Mouse (Mus musculus) midbrain, embryonic 16.5 days (tissue): ENCODE results near the gene Hmx3. TPM values are rescaled to one million over a fixed set of nuclear protein-coding genes. Genes with fewer than 3 reads are reported as not detected.

Experiments
- ATAC-seq: fragments of 200-750 bp; cut with Nextera tagmentation; 2 replicates; pipeline ENCODE4 v1.8.0; 2017; ENCODE audit warnings: moderate TSS enrichment
- H3K27ac ChIP-seq: fragments of 300-500 bp; sonication (generic); 2 replicates; pipeline ENCODE4 v1.5.1; 2014; ENCODE audit warnings: mild to moderate bottlenecking, low read length, mixed read lengths
- H3K27me3 ChIP-seq: fragments of 300-500 bp; sonication (generic); 2 replicates; pipeline ENCODE4 v1.6.1; 2014; ENCODE audit warnings: low read depth, low read length, mixed read lengths; ENCODE audit not compliant: control insufficient read depth, insufficient read depth
- H3K36me3 ChIP-seq: fragments of 300-500 bp; sonication (generic); 2 replicates; pipeline ENCODE4 v1.6.1; 2014; ENCODE audit warnings: mild to moderate bottlenecking, low read length, moderate library complexity, mixed read lengths; ENCODE audit not compliant: control insufficient read depth, insufficient read depth
- H3K4me1 ChIP-seq: fragments of 300-500 bp; sonication (generic); 2 replicates; pipeline ENCODE4 v1.6.1; 2014; ENCODE audit warnings: mild to moderate bottlenecking, low read length, mixed read lengths; ENCODE audit not compliant: control insufficient read depth, insufficient read depth
- H3K4me2 ChIP-seq: fragments of 300-500 bp; sonication (generic); 2 replicates; pipeline ENCODE4 v1.6.1; 2014; ENCODE audit warnings: mild to moderate bottlenecking, low read length, mixed read lengths
- H3K4me3 ChIP-seq: fragments of 300-500 bp; sonication (generic); 2 replicates; pipeline ENCODE4 v1.5.1; 2014; ENCODE audit warnings: low read depth, mild to moderate bottlenecking, low read length, moderate library complexity, mixed read lengths
- H3K9ac ChIP-seq: fragments of 300-500 bp; sonication (generic); 2 replicates; pipeline ENCODE4 v1.6.1; 2014; ENCODE audit warnings: low read depth, low read length, mixed read lengths
- H3K9me3 ChIP-seq: fragments of 300-500 bp; sonication (generic); replicated peaks from 2 replicates; pipeline ENCODE4 v1.6.1; 2014; ENCODE audit warnings: mild to moderate bottlenecking, low read length, mixed read lengths; ENCODE audit not compliant: control insufficient read depth, poor library complexity, severe bottlenecking
- WGBS: fragments of 180-500 bp; shearing (Covaris S2); extraction: QIAGEN DNeasy Blood & Tissue Kit; methylation state at CpG from one replicate; pipeline ENCODE4 v1.1.7; 2014; 5-methylcytosine and 5-hydroxymethylcytosine counted together
- polyA plus RNA-seq: library from polyadenylated mRNA; unstranded; fragments of >200 nt; fragmentation: Nextera tagmentation; extraction: Ambion mirVana; gene quantifications from 2 replicates; pipeline ENCODE4 v1.2.1, GENCODE M21; 2015

The Hmx3 gene
- polyA plus RNA-seq, 1 experiment from 2014 or later, result 0.20 TPM

DNA sequence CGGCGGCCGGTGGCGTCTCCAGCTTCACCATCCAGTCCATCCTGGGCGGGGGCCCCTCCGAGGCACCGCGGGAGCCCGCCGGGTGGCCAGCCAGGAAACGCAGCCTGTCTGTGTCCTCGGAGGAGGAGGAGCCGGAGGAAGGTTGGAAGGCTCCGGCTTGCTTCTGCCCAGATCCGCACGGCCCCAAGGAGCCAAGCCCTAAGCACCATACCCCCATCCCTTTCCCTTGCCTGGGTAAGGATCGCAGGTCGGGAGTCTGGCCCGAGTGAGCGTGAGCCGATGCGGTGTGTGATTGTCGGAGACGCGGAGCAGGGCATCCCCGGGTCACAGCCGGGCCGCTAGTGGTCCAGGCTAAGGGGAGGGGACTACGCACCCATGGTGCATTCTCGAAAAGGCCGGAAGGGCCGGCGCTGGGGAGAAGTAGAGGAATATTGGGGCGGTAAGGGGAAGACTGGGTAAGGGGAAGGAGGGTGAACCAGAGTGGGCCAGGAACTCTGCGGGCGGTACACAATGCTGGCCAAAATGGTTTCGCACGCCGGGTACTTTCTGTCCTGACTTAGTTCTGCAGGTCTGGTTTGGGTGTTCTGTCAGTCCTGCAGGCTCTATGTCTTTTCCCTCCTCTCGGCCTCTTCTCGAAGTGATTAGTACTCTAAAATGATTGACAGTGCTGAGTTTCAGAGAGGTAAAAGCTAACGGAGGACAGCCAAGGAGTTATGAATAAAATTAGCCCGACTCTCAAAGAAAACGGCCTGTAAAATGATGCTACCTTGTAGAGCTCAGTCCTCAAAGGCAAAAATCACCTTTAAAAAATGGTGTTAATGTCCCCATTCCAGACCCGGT is 11.9 kb downstream of the Hmx3 start:
- peak; percentile 40; the same call in 1 of the 2 replicates for ATAC-seq
- no peak overlapping the region for H3K9ac ChIP-seq

DNA sequence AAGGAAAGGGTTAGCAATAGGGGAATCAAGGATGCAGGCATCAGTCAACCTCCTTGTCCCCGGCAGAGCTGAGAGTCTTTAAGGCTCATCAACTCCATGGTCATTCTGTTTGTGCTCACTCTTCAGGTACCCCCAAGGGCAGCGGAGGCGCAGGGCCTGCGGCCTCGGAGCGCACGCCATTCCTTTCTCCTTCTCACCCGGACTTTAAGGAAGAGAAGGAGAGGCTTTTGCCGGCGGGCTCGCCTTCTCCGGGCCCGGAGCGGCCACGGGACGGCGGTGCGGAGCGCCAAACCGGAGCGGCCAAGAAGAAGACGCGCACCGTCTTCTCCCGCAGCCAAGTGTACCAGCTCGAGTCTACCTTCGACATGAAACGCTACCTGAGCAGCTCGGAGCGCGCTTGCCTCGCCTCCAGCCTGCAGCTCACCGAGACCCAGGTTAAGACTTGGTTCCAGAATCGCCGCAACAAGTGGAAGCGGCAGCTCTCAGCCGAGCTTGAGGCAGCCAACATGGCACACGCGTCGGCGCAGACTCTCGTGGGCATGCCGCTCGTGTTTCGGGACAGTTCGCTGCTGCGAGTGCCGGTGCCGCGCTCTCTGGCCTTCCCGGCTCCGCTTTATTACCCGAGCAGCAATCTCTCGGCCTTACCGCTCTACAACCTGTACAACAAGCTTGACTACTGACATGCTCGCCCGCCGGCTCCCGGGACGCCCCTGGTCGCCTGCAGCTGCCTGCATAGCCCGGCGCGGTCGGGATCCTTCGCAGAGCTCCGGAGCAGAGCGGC is 12.8 kb downstream of the Hmx3 start:
- peaks cover 47% of the 10 kb centered on the region for H3K27me3 ChIP-seq
- H3K36me3 ChIP-seq, result no peaks in the 10 kb centered on the region
- H3K9me3 ChIP-seq, result no peaks in the 10 kb centered on the region
- peak overlapping the region; percentile 4; the same call in 1 of the 2 replicates for H3K4me3 ChIP-seq
- under 1% methylated on average over 68 of the region's 68 CpGs for WGBS
- H3K9ac ChIP-seq, result no peak overlapping the region
- no peak for ATAC-seq
- peaks cover 9% of the 10 kb centered on the region for H3K4me1 ChIP-seq
- H3K27ac ChIP-seq, result no peak overlapping the region
- H3K4me2 ChIP-seq, result no peak overlapping the region

More for the DNA sequence above, 11.9 kb downstream of the Hmx3 start:
- Histone ChIP-seq H3K36me3 (no peaks in the 10 kb centered on the region), H3K4me3 (peak overlapping the region; percentile 21), H3K4me1 (peaks cover 9% of the 10 kb centered on the region), H3K9me3 (no peaks in the 10 kb centered on the region), H3K27me3 (peaks cover 56% of the 10 kb centered on the region), H3K4me2 (peak overlapping the region; percentile 28; the same call in 1 of the 2 replicates), H3K27ac (no peak overlapping the region)
- WGBS, result under 1% methylated on average over 45 of the region's 45 CpGs

DNA sequence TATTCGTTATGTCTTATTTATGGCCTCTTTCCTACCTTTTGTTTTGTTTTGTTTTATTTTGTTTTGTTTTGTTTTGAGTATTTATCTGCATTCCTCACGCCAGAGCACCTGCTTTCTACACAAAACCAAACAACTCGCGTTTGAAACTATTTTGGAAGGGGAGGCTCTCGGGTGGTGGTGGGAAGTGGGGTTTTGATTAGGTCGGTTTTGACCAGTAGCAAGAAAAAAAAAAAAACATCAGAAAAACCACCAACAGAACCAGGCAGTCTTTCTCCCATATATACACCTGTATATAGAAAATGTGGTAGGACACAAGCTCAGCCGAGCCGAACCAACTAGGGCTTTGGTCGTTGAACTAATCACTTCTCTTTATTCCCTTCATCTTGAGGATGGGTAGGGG is 13.4 kb downstream of the Hmx3 start:
- no peak for ATAC-seq
- no peaks in the 10 kb centered on the region for H3K9me3 ChIP-seq
- no peaks in the 10 kb centered on the region for H3K36me3 ChIP-seq
- H3K27me3 ChIP-seq, result peaks cover 41% of the 10 kb centered on the region
- H3K4me2 ChIP-seq, result no peak overlapping the region
- H3K4me1 ChIP-seq, result peaks cover 14% of the 10 kb centered on the region
- no peak overlapping the region for H3K9ac ChIP-seq
- WGBS, result under 1% methylated on average over 9 of the region's 9 CpGs
- H3K27ac ChIP-seq, result no peak overlapping the region
- H3K4me3 ChIP-seq, result no peak overlapping the region

DNA sequence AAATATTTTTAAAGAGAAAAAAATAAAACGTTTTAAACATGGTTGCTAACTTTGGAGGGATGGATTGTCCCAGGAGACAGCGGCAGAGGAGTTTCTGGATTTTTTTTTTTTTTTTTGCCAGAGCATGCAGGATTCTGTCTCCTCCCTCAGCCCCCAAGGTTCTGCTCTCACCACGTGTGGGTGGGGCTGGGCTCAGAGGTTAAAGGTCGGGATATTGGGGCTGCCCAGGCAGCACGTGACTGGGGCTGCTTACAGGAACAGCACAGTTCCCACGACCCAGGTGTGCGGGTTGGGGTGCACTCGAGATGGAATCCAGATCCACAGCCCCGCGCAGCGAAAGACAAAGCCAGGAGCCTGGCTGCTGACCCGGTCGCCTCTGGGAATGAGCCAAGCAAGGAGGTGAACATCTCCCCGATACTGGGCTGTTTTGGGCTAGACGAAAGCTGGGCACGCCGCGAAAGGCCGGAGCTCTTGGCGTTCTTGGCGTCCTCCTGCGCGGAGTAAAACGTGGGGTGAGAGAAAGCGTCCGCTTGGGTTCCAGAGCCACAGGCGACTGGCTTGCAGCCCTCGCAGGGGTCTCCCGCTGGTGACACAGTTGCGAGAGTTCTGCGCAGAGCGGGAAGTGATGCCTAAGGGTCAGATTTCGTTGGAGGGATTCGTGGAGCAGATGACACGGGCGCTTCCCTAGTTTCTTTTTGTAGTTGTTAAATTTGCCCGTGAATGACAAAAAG is 14.0 kb downstream of the Hmx3 start:
- Histone ChIP-seq H3K9me3 (no peaks in the 10 kb centered on the region), H3K4me3 (peak overlapping the region; percentile 7; the same call in 1 of the 2 replicates)

DNA sequence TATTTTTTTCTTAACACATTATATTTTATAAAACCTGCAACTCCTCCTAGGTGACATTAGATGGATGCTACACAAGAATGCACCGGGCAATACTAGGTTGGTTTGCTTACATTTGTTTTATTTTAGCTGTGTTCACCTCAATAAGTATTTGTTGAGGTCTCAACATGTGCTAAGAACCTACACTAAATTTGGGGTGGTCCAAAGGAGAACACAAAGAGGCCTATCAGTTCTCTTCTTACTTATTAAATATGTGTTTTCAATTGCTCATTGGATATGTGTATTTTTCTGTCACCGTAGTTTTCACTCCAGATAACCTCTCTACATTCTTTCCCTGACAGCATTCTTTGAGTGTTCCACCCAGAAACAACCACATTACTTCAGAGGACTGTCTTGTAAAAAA is 15.1 kb downstream of the Hmx3 start:
- Histone ChIP-seq H3K27me3 (peaks cover 30% of the 10 kb centered on the region), H3K9ac (no peak overlapping the region), H3K9me3 (no peaks in the 10 kb centered on the region), H3K27ac (no peak overlapping the region), H3K4me1 (peaks cover 19% of the 10 kb centered on the region), H3K4me2 (no peak overlapping the region), H3K4me3 (no peak overlapping the region), H3K36me3 (no peaks in the 10 kb centered on the region; the same call in 1 of the 2 replicates)
- 32% methylated on average over 2 of the region's 2 CpGs for WGBS
- no peak for ATAC-seq

More for the DNA sequence above, 14.0 kb downstream of the Hmx3 start:
- Histone ChIP-seq H3K4me1 (peaks cover 16% of the 10 kb centered on the region), H3K36me3 (no peaks in the 10 kb centered on the region), H3K9ac (no peak overlapping the region), H3K27me3 (peaks cover 35% of the 10 kb centered on the region), H3K4me2 (no peak overlapping the region), H3K27ac (no peak overlapping the region)
- no peak for ATAC-seq
- under 1% methylated on average over 37 of the region's 37 CpGs for whole genome bisulfite sequencing

DNA sequence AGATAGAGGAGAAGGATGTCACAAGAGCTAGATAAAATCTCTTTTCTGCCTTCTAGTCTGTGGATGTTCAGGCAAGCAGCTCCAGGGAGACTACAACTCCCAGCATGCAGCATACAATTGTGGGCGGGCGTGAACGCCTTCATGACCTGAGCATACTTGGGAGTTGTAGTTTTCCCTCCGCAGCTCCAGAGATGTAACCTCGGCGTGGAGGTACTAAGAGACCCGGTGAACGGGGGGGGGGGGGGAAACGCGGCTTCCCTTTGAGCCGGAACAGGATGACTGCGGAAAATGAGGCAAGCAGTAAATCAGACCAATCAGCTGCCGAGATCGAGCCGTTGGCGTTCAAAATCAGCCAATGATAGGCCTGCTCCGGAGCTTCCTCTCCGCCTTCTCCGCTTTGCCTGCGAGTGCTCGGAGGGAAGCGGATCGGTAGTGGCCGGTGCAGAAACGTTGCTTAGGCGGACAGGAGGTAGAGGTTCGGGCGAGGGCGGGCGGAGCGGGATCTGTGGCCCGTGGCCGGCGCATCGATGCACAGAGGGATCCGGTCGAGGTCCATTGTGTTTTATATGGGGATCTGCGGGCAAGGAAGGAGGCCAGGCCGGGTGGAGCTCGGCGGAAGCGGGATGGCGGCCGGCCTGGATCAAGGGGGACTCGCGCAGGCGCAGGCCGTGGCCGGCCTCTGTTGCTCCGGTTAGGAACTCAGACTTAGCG is 17.5 kb downstream of the Hmx3 start, which contains the start of gene Bub3:
TSS of gene Bub3 (plus strand) at position 237 of the 711 bp plus-strand sequence.
- H3K4me3 ChIP-seq, result peak within 1 kb of the TSS; percentile 83
- WGBS, result 0% methylated on average over 46 of the region's 51 CpGs
- H3K27ac ChIP-seq, result peak within 1 kb of the TSS; percentile 94
- H3K4me2 ChIP-seq, result peak within 1 kb of the TSS; percentile 89
- peak; percentile 97 for ATAC-seq
- H3K4me1 ChIP-seq, result peaks cover 16% of the 10 kb centered on the region
- H3K27me3 ChIP-seq, result peaks cover 15% of the 10 kb centered on the region
- no peaks in the 10 kb centered on the region for H3K9me3 ChIP-seq
- H3K9ac ChIP-seq, result peak within 1 kb of the TSS; percentile 94
- peaks cover 10% of the 10 kb centered on the region; the same call in 1 of the 2 replicates for H3K36me3 ChIP-seq

DNA sequence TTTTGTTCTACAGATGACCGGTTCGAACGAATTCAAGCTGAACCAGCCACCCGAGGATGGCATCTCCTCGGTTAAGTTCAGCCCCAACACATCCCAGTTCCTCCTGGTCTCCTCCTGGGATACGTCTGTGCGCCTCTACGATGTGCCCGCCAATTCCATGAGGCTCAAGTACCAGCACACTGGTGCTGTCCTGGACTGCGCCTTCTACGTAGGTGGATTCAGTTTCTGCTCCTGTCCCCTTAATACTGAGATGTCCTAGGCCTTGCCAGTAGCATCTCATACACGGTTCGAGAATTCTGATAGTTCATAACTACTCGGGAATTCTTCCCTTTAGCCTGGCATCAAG is 18.0 kb downstream of the Hmx3 start:
- H3K4me3 ChIP-seq, result peak overlapping the region; percentile 83
- peaks cover 10% of the 10 kb centered on the region for H3K27me3 ChIP-seq
- ATAC-seq, result peak; percentile 54; the same call in 1 of the 2 replicates
- H3K4me2 ChIP-seq, result peak overlapping the region; percentile 89
- peaks cover 16% of the 10 kb centered on the region for H3K4me1 ChIP-seq
- H3K27ac ChIP-seq, result peak overlapping the region; percentile 94
- H3K9me3 ChIP-seq, result no peaks in the 10 kb centered on the region
- H3K9ac ChIP-seq, result peak overlapping the region; percentile 94
- peaks cover 10% of the 10 kb centered on the region; the same call in 1 of the 2 replicates for H3K36me3 ChIP-seq
- WGBS, result 1% methylated on average over 14 of the region's 14 CpGs

DNA sequence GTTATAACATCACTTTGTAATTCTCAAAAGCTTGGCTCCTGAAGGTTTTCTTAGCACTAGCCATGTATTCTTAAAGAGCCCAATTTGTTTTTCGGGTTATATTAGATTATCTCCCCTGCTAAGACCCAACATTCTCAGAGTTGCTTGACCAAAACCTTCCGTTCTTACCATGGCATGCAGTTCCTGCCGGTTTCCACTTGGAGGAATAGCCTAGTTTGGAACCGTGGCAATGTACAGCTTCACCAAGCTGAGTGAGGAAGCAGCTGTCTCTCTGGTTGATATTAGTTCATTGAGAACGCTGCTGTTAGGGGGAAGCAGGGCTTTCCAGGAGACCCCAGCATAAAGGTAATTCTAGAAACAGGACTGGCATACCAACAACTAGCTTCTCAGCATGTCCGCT is 32.6 kb downstream of the Hmx3 start:
- 80% methylated on average over 6 of the region's 6 CpGs for WGBS
- H3K27me3 ChIP-seq, result no peaks in the 10 kb centered on the region
- no peaks in the 10 kb centered on the region for H3K9me3 ChIP-seq
- no peaks in the 10 kb centered on the region for H3K4me1 ChIP-seq
- peaks cover 8% of the 10 kb centered on the region for H3K36me3 ChIP-seq
- no peak overlapping the region for H3K4me2 ChIP-seq
- no peak for ATAC-seq
- H3K27ac ChIP-seq, result no peak overlapping the region
- H3K4me3 ChIP-seq, result no peak overlapping the region
- no peak overlapping the region for H3K9ac ChIP-seq
